Mouse (Mus musculus) ovary, postnatal 36 days (tissue): ENCODE measurements around the gene Pak2.
"Not testable (repeated sequence)": the region's sequence is repeated elsewhere in the genome, so short reads cannot be mapped to it uniquely, and the experiment has no call there.

Experiments
- DNase-seq: peaks from one replicate; pipeline ENCODE4 v3.0.0; 2022; ENCODE audit warnings: low spot score, mixed read lengths

Gene Pak2

DNA sequence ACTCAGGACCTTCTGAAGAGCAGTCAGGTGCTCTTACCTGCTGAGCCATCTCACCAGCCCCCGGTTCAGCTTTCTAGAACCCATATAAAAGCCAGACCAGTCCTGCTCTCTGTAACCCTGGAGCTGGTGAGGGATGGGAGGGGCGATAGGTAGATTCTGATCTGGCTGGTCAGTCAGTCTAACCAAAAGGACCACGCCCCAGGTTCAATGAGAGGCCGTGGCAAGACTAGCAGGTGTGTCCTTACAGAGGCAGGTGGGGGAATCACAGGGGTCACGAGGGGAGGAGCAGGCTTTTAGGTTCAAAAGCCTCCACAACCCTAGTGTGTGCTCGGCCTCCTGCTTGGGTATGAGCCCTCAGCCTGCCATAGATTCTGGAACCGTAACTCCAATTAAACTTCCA is 12.3 kb upstream of the Pak2 start:
- DNase-seq, result no peak

DNA sequence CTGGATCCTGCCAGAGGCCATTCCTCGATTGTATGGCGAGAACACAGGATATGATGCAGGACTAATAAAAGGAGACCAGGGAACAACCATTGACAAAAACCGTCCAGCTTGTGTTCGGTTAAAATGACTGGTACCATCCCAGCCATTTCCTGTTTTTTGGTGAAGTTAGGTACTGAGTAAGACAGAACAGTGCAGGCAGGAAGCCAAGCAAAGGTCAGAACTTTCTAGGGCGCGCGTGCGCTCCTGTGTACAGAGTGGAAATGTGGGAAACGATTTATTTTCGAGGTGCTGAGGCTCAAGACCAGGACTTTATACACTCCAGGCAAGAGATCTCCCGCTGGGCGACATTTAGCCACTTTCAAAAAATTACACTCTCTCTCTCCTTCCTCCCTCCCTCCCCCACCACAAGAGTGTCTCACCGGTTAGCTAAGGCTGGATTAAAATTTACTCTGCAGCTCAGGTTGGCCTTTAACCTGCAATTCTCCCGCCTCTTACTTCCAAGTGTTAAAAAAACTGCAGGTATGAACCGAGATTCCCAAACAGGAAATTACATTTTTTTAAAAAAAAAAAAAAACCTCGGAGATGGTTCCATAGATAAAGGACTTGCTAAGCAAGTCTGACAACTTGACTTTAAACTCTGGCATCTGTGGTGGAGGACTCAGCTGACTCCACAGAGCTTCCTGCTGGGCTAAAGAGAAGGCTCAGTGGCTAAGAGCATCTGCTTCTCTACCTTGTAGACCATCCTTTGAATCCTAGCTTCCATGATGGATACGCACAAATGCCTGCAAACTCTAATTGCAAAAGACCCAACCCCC is 8.7 kb upstream of the Pak2 start:
- no peak for DNase-seq

DNA sequence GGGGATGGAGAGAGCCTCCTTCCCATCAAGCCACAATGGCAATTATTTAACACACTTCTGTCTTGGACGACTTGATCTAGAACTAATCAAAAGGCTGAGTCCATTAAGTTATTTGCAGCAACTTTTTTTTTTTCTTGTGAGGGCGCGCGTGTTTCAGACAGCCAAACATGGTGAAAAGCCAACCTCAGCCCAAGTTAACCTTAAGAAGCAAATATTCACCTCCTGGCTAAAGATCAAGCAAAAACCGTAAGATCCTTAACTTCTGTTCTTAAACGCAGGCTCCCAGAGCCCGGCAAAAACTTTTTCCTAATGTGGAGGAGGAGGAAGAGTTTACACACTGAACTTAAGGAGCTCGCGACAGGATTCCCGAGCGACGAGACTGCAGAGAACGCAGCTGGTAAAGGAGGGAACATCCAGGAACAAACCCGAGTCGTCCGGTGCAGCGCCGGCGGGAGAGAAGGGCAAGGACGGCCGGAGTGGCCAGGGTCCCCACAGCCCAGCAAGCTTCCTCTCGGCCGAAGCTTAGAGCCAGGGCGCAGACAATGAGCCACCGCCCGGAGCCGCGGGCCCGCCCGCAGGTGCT is 643 bp downstream of the Pak2 start:
- DNase-seq, result no peak

DNA sequence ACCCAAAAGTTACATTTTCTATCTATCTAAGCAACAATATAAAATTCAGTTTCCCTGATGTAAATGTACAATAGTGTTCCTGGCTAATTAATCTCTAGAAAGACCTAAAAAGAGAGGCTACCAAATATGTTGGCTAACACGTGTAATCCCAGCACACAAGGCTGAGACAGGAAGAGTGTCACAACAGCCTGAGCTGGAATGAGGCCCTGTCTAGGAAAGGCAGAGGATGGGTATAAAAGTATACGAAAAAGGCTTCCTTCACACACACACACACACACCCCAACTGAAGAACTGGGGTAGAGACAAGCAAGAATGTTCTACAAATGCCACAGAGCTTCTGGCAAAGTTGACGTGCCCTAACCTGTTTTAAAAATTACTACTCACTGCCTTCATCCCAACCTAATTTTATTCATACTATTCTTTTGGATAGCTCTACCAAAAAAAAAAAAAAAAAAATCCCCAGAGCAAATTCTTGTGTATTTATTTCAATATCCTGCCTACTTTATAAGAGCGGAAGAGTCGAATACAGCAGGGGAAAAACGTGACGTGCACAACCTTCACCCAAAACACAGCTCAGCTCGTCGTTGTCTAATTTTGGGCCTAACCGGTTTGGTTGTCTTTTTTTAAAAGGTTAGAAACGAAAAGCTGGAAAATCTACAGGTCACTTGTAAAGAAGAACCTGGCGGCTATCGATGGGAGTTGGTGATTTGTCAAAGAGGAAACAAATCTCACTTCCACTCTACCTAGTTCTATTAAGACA is 1.3 kb downstream of the Pak2 start:
- no peak for DNase-seq

DNA sequence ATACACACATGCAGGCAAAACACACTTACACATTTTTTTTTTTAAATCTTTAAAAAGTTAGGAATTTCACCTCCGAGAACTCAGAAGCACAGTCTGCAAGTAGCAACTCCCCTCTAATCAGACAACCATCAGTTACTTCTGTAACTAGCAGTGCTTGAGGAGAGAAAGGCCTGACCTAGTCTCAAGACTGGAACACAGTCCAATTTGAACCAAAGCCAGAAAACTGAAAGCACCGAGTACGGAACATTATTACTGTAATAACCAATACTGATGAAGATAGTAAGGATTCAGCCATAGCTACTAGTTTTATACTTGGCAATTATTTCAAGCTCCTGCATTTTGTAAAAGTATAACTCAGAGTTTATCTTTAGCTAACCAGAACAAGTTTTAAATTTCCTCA is 2.7 kb downstream of the Pak2 start:
- no peak for DNase-seq

DNA sequence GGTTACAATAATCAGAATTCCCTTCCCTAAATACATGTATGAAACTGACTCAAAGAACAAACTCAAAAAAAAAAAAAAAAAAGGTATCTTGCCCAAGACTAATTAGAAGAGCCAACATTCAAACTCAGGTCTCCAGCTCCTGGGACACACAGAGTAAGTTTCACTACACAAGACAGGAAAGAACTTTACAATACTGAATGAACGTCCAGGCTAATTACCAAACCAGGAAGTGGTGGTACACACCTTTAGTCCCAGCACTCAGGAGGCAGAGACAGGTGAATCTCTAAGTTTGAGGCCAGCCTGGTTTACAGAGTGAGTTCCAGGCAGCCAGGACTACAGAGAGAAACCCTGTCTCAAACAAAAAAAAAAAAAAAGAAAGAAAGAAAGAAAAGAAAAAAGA is 3.4 kb downstream of the Pak2 start:
- no peak for DNase-seq

DNA sequence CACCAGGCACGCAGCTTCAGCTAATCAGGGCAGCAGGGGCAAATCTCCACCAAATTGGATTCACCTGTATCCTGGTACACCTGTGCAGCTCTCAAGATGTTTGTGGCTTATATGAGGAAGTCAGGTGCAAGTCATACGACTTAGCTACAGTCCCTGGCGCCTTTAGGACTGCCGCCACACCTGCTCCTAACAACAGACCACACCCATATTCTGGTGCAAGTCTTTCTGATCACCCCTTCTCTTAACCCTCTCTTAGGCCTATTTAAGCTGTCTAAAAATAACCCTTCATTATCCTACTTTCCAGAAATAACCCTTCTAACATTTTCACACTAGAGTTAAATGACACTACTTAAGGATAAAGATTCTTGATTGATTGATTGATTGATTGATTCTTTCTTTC is 9.1 kb downstream of the Pak2 start:
- DNase-seq, result not testable (repeated sequence)

DNA sequence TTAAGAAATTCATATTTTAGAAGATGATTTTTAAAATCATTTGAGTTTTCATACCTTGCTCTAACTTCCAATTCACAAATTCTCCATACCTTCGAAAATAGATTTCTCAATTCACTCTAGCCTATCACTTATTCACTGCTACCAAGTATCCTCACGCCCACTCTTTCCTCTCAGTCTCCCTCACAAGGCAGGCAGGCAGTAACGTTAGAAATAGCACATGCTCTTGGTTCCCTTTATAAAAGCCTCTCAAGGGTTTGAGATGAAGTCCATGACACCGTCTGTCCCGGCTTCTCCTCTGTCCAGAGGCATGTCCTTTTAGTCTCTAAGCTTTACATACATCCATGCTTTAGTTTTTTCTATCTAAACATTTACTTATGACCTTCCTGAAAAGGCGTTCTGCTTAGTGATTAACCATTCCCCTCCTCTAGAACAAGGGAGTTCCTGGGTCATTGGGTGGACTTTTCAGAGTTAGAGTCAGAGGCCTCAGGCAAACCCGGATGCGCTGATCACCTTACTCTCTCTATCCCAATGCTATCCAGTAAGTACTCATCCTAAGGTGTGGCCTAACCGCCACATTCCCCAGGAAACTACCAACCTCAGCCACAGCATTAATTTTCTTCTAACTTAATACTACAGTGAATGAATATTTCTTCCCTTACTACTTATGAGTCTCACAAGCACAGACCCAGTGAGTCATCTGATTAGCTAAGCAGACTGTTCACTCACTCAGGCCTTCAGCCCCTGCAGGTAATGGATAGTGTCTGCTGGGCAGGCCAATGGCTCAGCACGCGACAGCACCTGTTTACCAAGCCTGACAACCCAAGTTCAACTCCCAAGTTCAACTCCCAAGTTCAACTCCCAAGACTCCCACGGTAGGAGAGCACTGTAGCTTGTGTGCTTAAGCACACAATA is 10.5 kb downstream of the Pak2 start:
- no peak for DNase-seq

DNA sequence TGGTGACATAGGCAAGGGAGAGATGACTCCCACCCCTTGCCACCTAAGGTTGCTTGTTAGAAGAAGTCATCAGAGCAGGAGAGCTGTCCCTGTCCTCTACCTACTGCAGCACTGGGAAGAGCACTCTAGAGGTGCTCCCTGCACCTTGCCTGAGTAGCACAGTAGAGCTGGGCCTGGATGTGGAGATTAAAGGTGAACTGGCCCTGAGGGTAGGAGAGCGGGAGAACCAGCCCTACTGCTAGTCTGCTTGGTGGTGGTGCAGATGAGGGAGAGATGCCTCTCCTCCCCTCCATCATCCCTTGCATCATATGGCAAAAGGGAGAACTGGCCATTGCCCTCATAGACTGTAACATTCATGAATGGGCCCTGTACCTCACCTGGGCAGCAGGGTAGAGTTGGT is 12.2 kb downstream of the Pak2 start:
- no peak for DNase-seq

DNA sequence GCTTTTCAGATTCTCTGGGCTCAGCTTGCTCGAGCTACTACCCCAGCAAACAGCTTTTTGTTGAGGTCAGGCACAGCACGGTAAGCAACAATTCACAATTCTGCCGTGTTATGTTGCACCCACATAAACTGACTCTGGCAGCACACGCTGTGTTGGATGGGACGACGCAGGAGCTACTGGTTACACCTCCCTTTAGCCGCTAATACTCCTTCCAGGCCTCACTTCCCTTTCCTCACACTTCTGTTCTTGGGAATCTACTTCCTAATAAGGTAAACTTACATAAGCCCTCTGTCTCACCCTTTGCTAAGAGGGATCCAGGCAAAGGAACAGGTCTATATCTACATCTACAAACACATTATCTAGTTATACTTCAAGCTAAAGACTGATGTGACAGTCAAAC is 15.2 kb downstream of the Pak2 start:
- no peak for DNase-seq

DNA sequence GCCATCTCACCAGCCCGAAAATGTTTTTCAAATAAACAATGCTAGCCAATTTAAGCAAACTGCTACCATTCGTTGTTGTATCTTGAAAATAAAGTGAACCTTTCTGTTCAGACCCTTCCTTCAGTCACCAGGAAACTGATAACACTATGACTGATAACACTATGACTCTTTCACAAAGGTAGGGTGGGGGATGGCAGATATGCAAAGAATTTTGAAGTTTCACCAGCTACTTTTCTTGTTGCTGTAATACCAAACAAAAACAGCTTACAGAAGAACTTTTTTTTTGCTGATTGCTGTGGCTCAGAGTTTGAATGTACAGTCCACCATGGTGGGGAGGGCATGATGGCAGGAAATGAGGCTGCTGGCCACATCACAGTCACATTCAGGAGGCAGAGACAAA is 16.9 kb downstream of the Pak2 start:
- DNase-seq, result no peak

DNA sequence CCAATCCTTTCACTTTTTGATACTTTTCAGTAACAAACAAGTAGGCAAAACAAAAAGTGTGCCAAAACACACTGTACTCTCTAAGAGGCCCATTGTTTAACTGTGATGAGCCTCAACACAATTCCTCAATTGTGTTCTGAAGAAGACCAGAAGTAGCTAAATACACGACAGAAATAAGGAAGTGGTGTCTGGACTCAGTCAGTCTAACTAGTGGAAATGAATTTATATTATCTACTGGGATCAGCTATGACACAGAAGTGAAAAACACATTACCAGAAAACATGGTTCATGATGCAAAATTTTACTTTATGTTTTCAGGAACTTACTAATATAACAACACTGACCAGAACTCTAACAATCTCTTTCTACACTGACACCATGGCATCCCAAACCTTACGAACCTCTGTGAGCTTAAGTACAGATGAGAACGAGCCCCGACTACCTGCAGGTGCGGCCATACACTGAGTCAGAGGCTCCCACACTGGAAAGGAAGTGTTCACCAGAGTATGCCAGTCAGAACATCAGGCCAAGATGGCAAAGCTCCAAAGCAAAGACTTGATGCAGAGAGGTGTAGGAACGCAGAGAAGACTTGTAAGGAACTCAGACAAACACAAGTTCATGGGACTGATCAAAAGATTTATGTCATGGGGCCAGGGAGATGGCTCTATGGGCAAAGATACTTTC is 19.2 kb downstream of the Pak2 start:
- no peak for DNase-seq

DNA sequence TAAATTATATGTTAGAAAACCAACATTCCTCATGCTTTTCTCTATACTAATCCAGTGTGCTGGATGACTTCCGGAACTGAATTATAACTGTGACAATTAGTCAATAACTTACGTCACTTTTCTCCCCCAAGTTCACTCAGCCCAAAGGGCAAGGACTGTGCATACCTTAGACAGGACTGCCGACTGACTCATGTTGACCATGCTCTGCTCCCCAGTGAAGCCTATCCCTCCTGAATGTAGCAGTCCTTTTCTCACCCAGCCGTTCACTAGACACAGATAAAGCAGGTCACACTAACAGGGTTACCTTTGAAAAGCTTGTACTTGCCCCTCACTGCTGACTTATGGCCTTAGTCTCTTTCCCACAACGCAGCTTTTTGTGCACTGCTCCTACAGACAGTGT is 20.3 kb downstream of the Pak2 start:
- no peak for DNase-seq

DNA sequence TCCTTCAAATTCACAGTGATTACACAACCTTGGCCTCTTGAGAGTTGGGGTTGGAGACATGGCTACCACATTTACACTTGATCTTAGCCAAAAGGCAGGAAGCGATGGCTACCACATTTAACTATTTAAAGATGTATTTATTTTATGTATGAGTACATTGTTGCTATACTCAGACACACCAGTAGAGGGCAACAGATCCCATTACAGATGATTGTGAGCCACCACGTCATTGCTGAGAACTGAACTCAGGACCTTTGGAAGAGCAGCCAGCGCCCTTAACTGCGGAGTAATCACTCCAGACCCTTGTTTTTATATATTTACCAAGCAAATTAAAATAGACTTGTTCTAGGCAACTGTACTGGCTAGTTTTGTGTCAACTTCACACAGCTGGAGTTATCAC is 36.8 kb downstream of the Pak2 start:
- no peak for DNase-seq

DNA sequence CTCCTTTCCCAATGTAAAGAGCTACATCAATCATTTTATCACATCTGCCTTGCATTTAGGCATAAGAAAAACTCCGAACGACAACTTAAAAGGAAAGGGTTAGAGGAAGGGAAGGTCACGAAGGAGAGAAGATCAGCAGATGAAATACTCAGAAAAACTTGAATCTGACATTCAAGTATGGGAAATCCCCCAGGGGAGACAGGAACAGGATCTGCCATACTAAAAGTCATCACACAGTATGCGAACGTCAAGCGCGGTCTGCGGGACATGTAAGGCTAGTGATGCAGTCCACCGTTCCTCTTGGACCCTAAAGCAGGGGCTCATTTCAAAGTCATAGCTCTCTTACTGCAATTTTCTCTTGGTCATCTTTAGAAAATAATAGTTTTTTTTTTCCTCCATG is 59.5 kb downstream of the Pak2 start:
- DNase-seq, result no peak

DNA sequence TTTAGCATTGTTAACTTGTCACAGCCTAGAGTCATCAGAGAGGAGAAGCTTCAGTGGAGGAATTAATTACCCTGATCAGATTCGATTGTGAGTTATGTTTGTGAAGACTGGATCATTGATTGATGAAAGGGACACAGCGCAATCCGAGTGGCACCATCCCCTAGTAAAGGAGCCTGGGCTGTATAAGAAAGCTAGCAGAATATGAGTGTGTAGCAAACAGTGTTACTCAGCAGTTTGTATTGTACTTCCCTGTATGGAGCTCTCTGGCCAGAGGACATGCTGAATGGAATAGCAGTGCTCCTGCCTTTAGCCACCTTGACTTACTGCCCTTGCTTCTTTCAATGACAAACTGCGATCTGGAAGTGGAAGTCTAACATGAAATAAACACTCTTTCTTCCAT is 68.8 kb downstream of the Pak2 start:
- no peak for DNase-seq

DNA sequence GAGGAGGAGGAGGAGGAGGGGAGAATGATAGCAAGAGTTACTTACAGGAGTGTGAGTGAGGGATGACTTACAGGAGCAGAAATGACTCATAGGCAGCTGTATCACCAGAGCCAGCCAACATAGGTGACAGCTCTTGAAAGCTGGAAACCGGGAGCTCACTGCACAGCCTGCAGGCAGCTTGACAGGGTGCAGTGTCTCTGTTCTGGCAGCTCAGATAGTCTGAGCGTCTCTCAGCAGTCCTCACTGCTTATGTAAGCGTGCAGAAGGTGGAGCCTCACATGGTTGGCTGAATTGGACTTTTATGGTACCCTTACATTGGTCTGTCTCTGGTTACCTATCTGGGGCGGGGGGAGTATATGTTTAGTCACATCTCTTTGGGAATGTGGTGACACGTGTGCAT is 69.2 kb downstream of the Pak2 start:
- DNase-seq, result no peak

DNA sequence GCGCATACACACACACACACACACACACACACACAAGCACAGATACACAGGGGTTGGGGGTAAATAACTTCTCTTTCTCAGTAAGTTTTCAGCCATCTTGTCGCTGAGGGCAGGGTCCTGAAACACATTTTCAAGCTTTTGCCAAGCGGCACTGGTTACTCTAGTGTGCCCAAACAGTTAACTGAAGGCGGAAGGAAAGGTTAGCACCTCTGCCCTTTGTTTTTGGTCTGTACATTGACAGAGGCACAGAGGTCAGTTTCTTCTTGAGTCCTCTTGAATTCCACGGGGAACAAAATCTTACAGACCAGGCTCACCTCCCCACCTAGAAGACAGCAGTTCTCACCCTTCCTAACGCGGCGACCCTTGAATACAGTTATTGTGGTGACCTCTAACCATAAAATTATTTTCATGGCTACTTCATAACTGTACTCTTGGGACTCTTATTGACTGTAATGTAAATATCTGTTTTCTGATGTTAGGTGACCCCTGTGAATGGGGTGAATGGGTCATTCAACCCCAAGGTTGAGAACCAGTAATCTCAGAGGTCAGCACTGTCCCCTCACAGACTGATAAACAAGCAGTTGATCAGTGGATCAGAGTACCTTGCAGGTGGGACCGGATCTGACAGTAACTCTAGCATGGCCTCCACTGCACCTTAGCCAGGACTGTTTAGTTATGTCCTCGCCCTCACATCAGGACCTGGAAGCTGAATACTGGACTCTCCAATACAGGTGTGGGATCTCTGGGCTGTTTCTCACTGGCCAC is 70.4 kb downstream of the Pak2 start:
- no peak for DNase-seq

DNA sequence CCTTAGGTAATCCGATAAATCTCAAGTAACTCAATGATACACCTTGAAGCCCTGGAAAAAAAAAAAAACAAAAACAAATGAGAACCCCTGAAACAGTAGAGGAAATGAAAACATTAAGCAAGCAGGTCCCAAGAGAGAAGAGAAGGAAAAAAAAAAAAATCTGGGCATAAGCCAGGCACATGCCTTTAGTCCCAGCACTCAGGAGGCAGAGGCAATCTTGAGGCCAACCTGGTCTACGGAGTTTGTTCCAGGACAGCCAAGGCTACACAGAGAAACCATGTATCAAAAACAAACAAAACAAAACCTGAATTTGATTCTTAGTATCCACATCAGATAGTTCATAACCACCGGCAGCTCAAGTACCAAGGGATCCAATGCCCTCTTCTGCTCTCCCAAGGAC is 74.4 kb downstream of the Pak2 start:
- DNase-seq, result no peak

DNA sequence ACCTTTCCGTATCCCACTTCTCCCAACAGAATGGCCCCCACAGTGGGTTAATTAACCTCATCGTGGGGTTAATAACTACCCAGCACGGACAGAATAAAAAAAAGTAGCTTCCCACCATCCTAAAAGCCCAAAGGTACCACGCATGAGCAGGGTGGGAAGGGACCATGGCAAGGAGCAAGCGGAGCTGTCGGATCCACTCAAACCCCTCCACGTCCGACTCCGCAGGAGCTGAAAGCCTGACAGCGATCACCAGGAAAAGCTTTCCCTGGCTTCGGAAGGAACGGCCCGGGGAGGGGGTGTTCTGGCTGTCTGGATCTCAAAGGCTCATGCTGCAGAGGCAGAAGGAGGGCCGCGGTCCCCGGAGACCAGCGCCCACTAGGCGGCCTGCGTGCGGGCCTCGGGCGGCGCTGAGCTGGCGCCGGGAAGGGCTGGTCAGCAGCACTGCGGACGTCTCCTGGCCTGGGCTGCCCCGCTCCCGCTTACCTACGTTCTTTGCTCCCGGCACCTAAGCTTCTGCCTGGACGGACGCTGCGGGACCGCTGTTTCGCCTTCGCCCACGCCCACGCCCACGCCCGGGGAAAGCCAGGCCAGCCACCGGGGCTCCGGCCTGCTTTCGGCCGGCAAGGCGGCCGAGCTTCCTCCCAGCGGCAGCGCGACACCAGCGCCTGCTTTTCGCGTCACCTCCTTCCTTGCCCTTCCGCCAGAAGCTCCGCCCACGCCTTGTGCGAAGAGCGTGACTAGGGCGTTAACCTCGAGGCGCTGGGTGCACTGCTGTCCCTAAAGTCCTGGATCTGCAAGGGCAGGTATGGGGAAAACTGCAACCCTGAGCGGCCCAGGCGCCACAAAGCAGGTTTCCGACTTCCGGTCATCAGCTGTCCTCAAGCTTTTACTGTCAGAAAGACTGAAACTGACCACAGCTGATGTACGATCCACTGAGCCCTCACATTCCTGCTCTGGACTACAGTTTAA is 76.3 kb downstream of the Pak2 start, which contains the start of gene Senp5:
Gene Senp5, minus strand, starts transcription at position 779 of the 969 bp plus-strand sequence.
- peak; percentile 90 for DNase-seq
